Mouse (Mus musculus) stomach, postnatal 0 days (tissue): Measurements from ENCODE around the gene Ccdc82.

Experiments used
- CTCF ChIP-seq: IDR thresholded peaks from 2 replicates; pipeline ENCODE4 v1.5.1; 2016; ENCODE audit warnings: antibody characterized with exemption, low read depth, mild to moderate bottlenecking, moderate library complexity
- EP300 ChIP-seq: optimal IDR thresholded peaks from 2 replicates; pipeline ENCODE3; 2016; ENCODE audit warnings: antibody characterized with exemption

- no peak for TF ChIP-seq EP300
- TF ChIP-seq CTCF: no peak
Observed at GRCm38 (mm10) chr9:13310236-13310635, 63.5 kb downstream of the Ccdc82 start.
